Mouse (Mus musculus) spleen, adult 2 months (tissue): ENCODE results near the gene Rpusd3.

ENCODE experiments used
- CTCF ChIP-seq: fragments of 200-500 bp; IDR thresholded peaks from 2 replicates; pipeline ENCODE4 v1.5.1; 2011; ENCODE audit warnings: mild to moderate bottlenecking, inconsistent platforms; ENCODE audit not compliant: insufficient read depth, insufficient read length, insufficient replicate concordance; ENCODE audit errors: extremely low read depth
- POLR2A ChIP-seq: fragments of 200-500 bp; IDR thresholded peaks from 2 replicates; pipeline ENCODE4 v1.6.1; 2011; ENCODE audit warnings: low read depth, low read length, inconsistent platforms

DNA sequence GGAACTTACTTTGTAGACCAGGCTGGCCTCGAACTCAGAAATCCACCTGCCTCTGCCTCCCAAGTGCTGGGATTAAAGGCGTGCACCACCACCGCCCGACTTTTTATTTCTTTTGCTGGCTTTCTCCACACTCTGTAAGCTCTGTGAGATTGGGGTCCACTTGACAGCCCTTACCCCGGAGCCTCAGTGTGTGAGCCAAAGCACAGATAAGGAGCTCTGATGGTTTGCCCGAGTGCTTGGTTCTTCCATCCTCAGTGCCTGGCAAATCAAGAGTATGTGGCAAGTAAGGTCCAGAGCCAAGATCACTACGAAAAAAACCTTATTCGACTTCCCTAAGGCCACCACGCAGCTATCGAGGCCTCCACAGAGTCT lies 27.1 kb downstream of the Rpusd3 start:
- no peak for TF ChIP-seq CTCF
- no peak for TF ChIP-seq POLR2A
